Mouse (Mus musculus): ENCODE data around the gene Olfr1221. TPM values are rescaled to one million over a fixed set of nuclear protein-coding genes. Genes with fewer than 3 reads are reported as not detected.

Gene Olfr1221
- polyA plus RNA-seq, 1 experiment from 2014 or later: not detected

Other genes starting within 250 kb of the Olfr1221 start
- gene Olfr1208, start 215.0 kb downstream of the Olfr1221 start, polyA plus RNA-seq (2016; fragmentation: Nextera tagmentation; extraction: Ambion mirVana): not detected in 2 replicates
- gene Olfr1209, start 202.1 kb downstream of the Olfr1221 start, polyA plus RNA-seq (2016; fragmentation: Nextera tagmentation; extraction: Ambion mirVana): not detected in 2 replicates
- gene Olfr1211, start 179.2 kb downstream of the Olfr1221 start, polyA plus RNA-seq (2016; fragmentation: Nextera tagmentation; extraction: Ambion mirVana): not detected in 2 replicates
- gene Olfr1212, start 163.3 kb downstream of the Olfr1221 start, polyA plus RNA-seq (2016; fragmentation: Nextera tagmentation; extraction: Ambion mirVana): not detected in 2 replicates
- not detected in 2 replicates for gene Gm13762, start 137.0 kb downstream of the Olfr1221 start, polyA plus RNA-seq (2016; fragmentation: Nextera tagmentation; extraction: Ambion mirVana)
- not detected in 2 replicates for gene Olfr1214, start 124.6 kb downstream of the Olfr1221 start, polyA plus RNA-seq (2016; fragmentation: Nextera tagmentation; extraction: Ambion mirVana)
- gene Olfr1215, start 110.3 kb downstream of the Olfr1221 start, polyA plus RNA-seq (2016; fragmentation: Nextera tagmentation; extraction: Ambion mirVana): not detected in 2 replicates
- not detected in 2 replicates for gene Olfr1216, start 98.9 kb downstream of the Olfr1221 start, polyA plus RNA-seq (2016; fragmentation: Nextera tagmentation; extraction: Ambion mirVana)
- not detected in 2 replicates for gene Olfr1217, start 85.2 kb downstream of the Olfr1221 start, polyA plus RNA-seq (2016; fragmentation: Nextera tagmentation; extraction: Ambion mirVana)
- gene Olfr1218, start 56.1 kb downstream of the Olfr1221 start, polyA plus RNA-seq (2016; fragmentation: Nextera tagmentation; extraction: Ambion mirVana): not detected in 2 replicates
- gene Olfr1219, start 33.8 kb downstream of the Olfr1221 start, polyA plus RNA-seq (2016; fragmentation: Nextera tagmentation; extraction: Ambion mirVana): not detected in 2 replicates
- gene Olfr1220, start 10.4 kb downstream of the Olfr1221 start, polyA plus RNA-seq (2016; fragmentation: Nextera tagmentation; extraction: Ambion mirVana): not detected in 2 replicates
- gene Olfr1222, start 15.8 kb upstream of the Olfr1221 start, polyA plus RNA-seq (2016; fragmentation: Nextera tagmentation; extraction: Ambion mirVana): not detected in 2 replicates
- gene Olfr1223, start 34.3 kb upstream of the Olfr1221 start, polyA plus RNA-seq (2016; fragmentation: Nextera tagmentation; extraction: Ambion mirVana): not detected in 2 replicates
- not detected in 2 replicates for gene Olfr1224-ps1, start 46.8 kb upstream of the Olfr1221 start, polyA plus RNA-seq (2016; fragmentation: Nextera tagmentation; extraction: Ambion mirVana)
- gene Olfr1225, start 57.4 kb upstream of the Olfr1221 start, polyA plus RNA-seq (2016; fragmentation: Nextera tagmentation; extraction: Ambion mirVana): not detected in 2 replicates
- gene Olfr1226, start 82.8 kb upstream of the Olfr1221 start, polyA plus RNA-seq (2016; fragmentation: Nextera tagmentation; extraction: Ambion mirVana): not detected in 2 replicates
- gene Olfr1228, start 136.8 kb upstream of the Olfr1221 start, polyA plus RNA-seq (2016; fragmentation: Nextera tagmentation; extraction: Ambion mirVana): not detected in 2 replicates
- gene Olfr1229, start 170.7 kb upstream of the Olfr1221 start, polyA plus RNA-seq (2016; fragmentation: Nextera tagmentation; extraction: Ambion mirVana): not detected in 2 replicates
- not detected in 2 replicates for gene Olfr1230, start 180.0 kb upstream of the Olfr1221 start, polyA plus RNA-seq (2016; fragmentation: Nextera tagmentation; extraction: Ambion mirVana)
- gene Olfr1231, start 189.8 kb upstream of the Olfr1221 start, polyA plus RNA-seq (2016; fragmentation: Nextera tagmentation; extraction: Ambion mirVana): not detected in 2 replicates
- gene Olfr1232, start 212.4 kb upstream of the Olfr1221 start, polyA plus RNA-seq (2016; fragmentation: Nextera tagmentation; extraction: Ambion mirVana): not detected in 2 replicates
- not detected in 2 replicates for gene Olfr1233, start 225.1 kb upstream of the Olfr1221 start, polyA plus RNA-seq (2016; fragmentation: Nextera tagmentation; extraction: Ambion mirVana)
- not detected in 2 replicates for gene Olfr1234, start 247.6 kb upstream of the Olfr1221 start, polyA plus RNA-seq (2016; fragmentation: Nextera tagmentation; extraction: Ambion mirVana)

Data from heart, embryonic 12.5 days (tissue).